Mouse (Mus musculus) bone marrow, adult 2 months (tissue): ENCODE results near the gene Sbf2.

Source experiments
- CTCF ChIP-seq: fragments of 200-500 bp; IDR thresholded peaks from 2 replicates; pipeline ENCODE4 v1.5.1; 2011; ENCODE audit warnings: low read length, control low read depth; ENCODE audit not compliant: control insufficient read depth, insufficient read depth
- POLR2A ChIP-seq: fragments of 200-500 bp; IDR thresholded peaks from 2 replicates; pipeline ENCODE4 v1.6.1; 2011; ENCODE audit warnings: low read depth, mild to moderate bottlenecking, control low read depth, low read length, borderline replicate concordance; ENCODE audit not compliant: control insufficient read depth

DNA sequence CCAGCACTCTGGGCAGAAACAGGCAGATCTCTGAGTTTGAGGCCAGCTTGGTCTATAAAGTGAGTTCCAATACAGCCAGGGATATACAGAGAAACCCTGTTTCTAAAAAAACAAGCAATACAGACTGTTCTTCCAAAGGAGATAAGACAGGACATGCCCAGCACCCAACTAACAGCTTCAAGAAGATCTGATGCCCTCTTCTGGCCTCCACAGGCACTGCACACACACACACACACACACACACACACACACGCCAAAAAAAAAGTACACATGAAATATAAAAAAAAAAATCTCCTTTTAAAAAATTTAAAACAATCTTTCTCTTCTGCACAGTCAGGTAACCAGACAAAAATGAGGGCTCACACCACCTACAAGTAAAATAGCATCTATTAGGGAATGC, 7.8 kb downstream of the Sbf2 start:
- TF ChIP-seq CTCF (no peak), POLR2A (no peak)
